Mouse (Mus musculus) intestine, embryonic 15.5 days (tissue): ENCODE data around the gene 3110009E18Rik. TPM values are rescaled to one million over a fixed set of nuclear protein-coding genes. Genes with fewer than 3 reads are reported as not detected.

Experiments used
- ATAC-seq: fragments of 200-750 bp; cut with Nextera tagmentation; 2 replicates; pipeline ENCODE4 v1.8.0; 2017; ENCODE audit warnings: moderate TSS enrichment, moderate library complexity
- H3K27ac ChIP-seq: fragments of 300-500 bp; sonication (generic); 2 replicates; pipeline ENCODE4 v1.5.1; 2015; ENCODE audit warnings: mild to moderate bottlenecking, inconsistent platforms
- H3K27me3 ChIP-seq: fragments of 300-500 bp; sonication (generic); replicated peaks from 2 replicates; pipeline ENCODE4 v1.6.1; 2015; ENCODE audit warnings: inconsistent platforms
- H3K36me3 ChIP-seq: fragments of 300-500 bp; sonication (generic); 2 replicates; pipeline ENCODE4 v1.6.1; 2015; ENCODE audit warnings: inconsistent platforms
- H3K4me1 ChIP-seq: fragments of 300-500 bp; sonication (generic); replicated peaks from 2 replicates; pipeline ENCODE4 v1.6.1; 2015; ENCODE audit warnings: inconsistent platforms
- H3K4me2 ChIP-seq: fragments of 300-500 bp; sonication (generic); replicated peaks from 2 replicates; pipeline ENCODE4 v1.6.1; 2015; ENCODE audit warnings: mild to moderate bottlenecking, inconsistent platforms
- H3K4me3 ChIP-seq: fragments of 300-500 bp; sonication (generic); replicated peaks from 2 replicates; pipeline ENCODE4 v1.5.1; 2015; ENCODE audit warnings: inconsistent platforms
- H3K9ac ChIP-seq: fragments of 300-500 bp; sonication (generic); 2 replicates; pipeline ENCODE4 v1.6.1; 2015; ENCODE audit warnings: inconsistent platforms
- H3K9me3 ChIP-seq: fragments of 300-500 bp; sonication (generic); 2 replicates; pipeline ENCODE4 v1.6.1; 2016; ENCODE audit warnings: inconsistent platforms
- WGBS: fragments of 180-500 bp; shearing (Covaris S2); methylation state at CpG from one replicate; pipeline ENCODE4 v1.1.7; 2015; 5-methylcytosine and 5-hydroxymethylcytosine counted together
- polyA plus RNA-seq: library from polyadenylated mRNA; unstranded; fragments of >200 nt; fragmentation: Nextera tagmentation; extraction: Ambion mirVana; gene quantifications from 2 replicates; pipeline ENCODE4 v1.2.1, GENCODE M21; 2015

3110009E18Rik gene
- polyA plus RNA-seq, 1 experiment from 2014 or later: 18.4 TPM

GRCm38 (mm10) chr1:120168016-120168415, 47.0 kb downstream of the 3110009E18Rik start:
- Histone ChIP-seq H3K4me3 (no peak overlapping the region), H3K27ac (no peak overlapping the region), H3K27me3 (no peaks in the 10 kb centered on the region), H3K36me3 (no peaks in the 10 kb centered on the region), H3K9me3 (no peaks in the 10 kb centered on the region), H3K9ac (no peak overlapping the region), H3K4me2 (no peak overlapping the region), H3K4me1 (no peaks in the 10 kb centered on the region)
- no peak for ATAC-seq
- 62% methylated on average over 4 of the region's 4 CpGs for WGBS

GRCm38 (mm10) chr1:120168674-120169073, 47.7 kb downstream of the 3110009E18Rik start:
- Histone ChIP-seq H3K27ac (no peak overlapping the region), H3K9me3 (no peaks in the 10 kb centered on the region), H3K27me3 (no peaks in the 10 kb centered on the region), H3K4me2 (no peak overlapping the region), H3K9ac (no peak overlapping the region), H3K36me3 (no peaks in the 10 kb centered on the region), H3K4me1 (no peaks in the 10 kb centered on the region), H3K4me3 (no peak overlapping the region)
- WGBS: 71% methylated on average over 7 of the region's 7 CpGs
- no peak for ATAC-seq

- H3K36me3 ChIP-seq: no peaks in the 10 kb centered on the region
- H3K9ac ChIP-seq: no peak overlapping the region
- H3K4me3 ChIP-seq: no peak overlapping the region
- no peaks in the 10 kb centered on the region for H3K4me1 ChIP-seq
- H3K27me3 ChIP-seq: no peaks in the 10 kb centered on the region
- H3K9me3 ChIP-seq: no peaks in the 10 kb centered on the region
- no peak overlapping the region for H3K27ac ChIP-seq
- H3K4me2 ChIP-seq: no peak overlapping the region
- no peak for ATAC-seq
- WGBS: 82% methylated on average over 7 of the region's 7 CpGs
Measured at GRCm38 (mm10) chr1:120170307-120170706, 49.3 kb downstream of the 3110009E18Rik start.

DNA sequence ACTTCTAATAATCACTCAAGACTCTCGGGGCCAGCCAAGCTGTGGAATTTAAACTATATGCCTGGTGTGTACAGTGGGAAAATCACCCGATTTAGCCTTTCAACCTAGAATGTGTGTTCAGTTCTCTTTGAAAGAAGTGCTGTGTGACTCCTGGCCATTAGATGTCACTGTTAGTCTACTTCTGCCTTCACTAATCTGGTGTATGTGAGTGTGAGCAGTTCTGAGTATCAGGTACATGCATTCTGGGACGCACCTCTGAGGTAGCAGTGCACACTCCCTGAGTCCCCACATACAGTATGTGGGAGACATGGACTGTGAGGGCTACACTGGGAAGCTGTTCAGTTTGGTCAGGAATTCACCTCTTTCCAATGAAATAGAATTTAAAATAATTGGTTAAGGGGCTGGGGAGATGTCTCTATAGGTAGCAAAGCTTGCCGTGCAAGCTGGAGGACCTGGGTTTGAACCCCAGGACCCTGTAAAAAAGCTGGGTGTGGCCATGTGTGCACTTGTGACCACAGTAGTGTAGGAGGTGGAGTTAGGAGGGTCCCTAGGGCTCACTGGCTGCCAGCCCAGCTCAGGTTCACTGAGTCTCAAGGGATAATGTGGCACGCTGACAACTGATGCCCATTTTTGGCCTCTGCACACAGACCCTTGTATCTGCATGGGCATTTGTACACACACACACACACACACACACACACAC, 51.0 kb downstream of the 3110009E18Rik start:
- Histone ChIP-seq H3K4me1 (no peaks in the 10 kb centered on the region), H3K9ac (no peak overlapping the region), H3K9me3 (no peaks in the 10 kb centered on the region), H3K27me3 (no peaks in the 10 kb centered on the region), H3K4me3 (no peak overlapping the region), H3K27ac (no peak overlapping the region), H3K4me2 (no peak overlapping the region), H3K36me3 (no peaks in the 10 kb centered on the region)
- ATAC-seq: peak; percentile 20; the same call in 1 of the 2 replicates
- 52% methylated on average over 5 of the region's 5 CpGs for WGBS

DNA sequence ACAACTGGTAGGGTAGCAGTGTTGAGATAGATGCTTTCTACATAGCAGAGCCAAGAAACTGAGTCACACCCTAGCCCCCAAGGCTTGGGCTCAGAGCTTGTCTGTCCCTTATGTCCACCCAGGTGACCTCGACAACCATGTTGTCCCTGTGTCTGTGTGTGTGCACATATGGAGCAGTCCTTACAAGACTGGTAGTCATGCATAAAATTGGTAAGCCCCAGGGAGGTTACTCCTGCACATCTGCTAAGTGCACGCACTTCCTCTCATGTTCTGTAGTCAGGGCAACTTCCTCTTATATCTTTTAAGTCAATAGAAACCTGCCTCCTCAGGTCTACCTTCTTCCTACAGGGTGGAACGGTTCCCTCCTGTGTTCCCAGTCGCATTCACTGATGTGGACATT, 54.0 kb downstream of the 3110009E18Rik start:
- Histone ChIP-seq H3K9ac (no peak overlapping the region), H3K4me3 (no peak overlapping the region), H3K4me2 (no peak overlapping the region), H3K27me3 (no peaks in the 10 kb centered on the region), H3K36me3 (no peaks in the 10 kb centered on the region), H3K27ac (no peak overlapping the region), H3K9me3 (no peaks in the 10 kb centered on the region), H3K4me1 (no peaks in the 10 kb centered on the region)
- 83% methylated on average over 4 of the region's 4 CpGs for WGBS
- ATAC-seq: no peak

DNA sequence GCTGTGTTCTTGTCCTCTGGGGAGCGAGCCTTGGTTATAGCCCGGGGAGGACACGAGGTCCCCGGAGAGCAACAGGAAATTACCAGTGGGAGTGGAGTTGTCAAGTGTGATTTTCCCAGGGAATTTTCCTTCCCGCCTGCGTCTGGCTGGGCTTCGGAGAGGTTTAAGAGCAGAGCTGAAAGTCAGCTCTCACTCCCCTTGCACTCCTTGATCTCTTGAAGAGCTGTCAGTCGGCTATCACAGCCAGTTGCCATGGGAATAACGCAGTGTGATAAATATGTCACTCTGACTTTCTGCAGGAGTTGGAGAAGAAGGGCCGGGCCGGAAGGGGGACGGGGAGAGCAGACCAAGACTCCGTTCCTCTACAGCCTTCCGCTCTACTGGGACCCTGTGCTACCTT, 55.3 kb downstream of the 3110009E18Rik start:
- Histone ChIP-seq H3K9me3 (no peaks in the 10 kb centered on the region), H3K27ac (no peak overlapping the region), H3K4me2 (no peak overlapping the region; the same call in 1 of the 2 replicates), H3K36me3 (no peaks in the 10 kb centered on the region), H3K27me3 (no peaks in the 10 kb centered on the region), H3K4me1 (no peaks in the 10 kb centered on the region), H3K4me3 (no peak overlapping the region), H3K9ac (no peak overlapping the region)
- 23% methylated on average over 14 of the region's 14 CpGs for whole genome bisulfite sequencing
- no peak for ATAC-seq

GRCm38 (mm10) chr1:120177141-120177540, 56.2 kb downstream of the 3110009E18Rik start:
- Histone ChIP-seq H3K4me3 (no peak overlapping the region), H3K4me2 (no peak overlapping the region), H3K27ac (no peak overlapping the region), H3K4me1 (no peaks in the 10 kb centered on the region), H3K9ac (no peak overlapping the region), H3K36me3 (no peaks in the 10 kb centered on the region), H3K27me3 (no peaks in the 10 kb centered on the region), H3K9me3 (no peaks in the 10 kb centered on the region)
- ATAC-seq: no peak
- 87% methylated on average over 8 of the region's 8 CpGs for WGBS

- no peak for ATAC-seq
- no peak overlapping the region for H3K9ac ChIP-seq
- H3K4me2 ChIP-seq: no peak overlapping the region
- WGBS: 63% methylated on average over 6 of the region's 6 CpGs
- no peak overlapping the region for H3K27ac ChIP-seq
- H3K9me3 ChIP-seq: no peaks in the 10 kb centered on the region
- no peaks in the 10 kb centered on the region for H3K27me3 ChIP-seq
- H3K4me1 ChIP-seq: no peaks in the 10 kb centered on the region
- H3K4me3 ChIP-seq: no peak overlapping the region
- H3K36me3 ChIP-seq: no peaks in the 10 kb centered on the region
Measured at GRCm38 (mm10) chr1:120186204-120186603, 65.2 kb downstream of the 3110009E18Rik start.

- no peak for ATAC-seq
- 74% methylated on average over 9 of the region's 9 CpGs for WGBS
- Histone ChIP-seq H3K27me3 (no peaks in the 10 kb centered on the region), H3K36me3 (no peaks in the 10 kb centered on the region), H3K4me1 (no peaks in the 10 kb centered on the region), H3K4me2 (no peak overlapping the region), H3K9ac (no peak overlapping the region), H3K9me3 (no peaks in the 10 kb centered on the region), H3K4me3 (no peak overlapping the region), H3K27ac (no peak overlapping the region)
Measured at GRCm38 (mm10) chr1:120186655-120187054, 65.7 kb downstream of the 3110009E18Rik start.

DNA sequence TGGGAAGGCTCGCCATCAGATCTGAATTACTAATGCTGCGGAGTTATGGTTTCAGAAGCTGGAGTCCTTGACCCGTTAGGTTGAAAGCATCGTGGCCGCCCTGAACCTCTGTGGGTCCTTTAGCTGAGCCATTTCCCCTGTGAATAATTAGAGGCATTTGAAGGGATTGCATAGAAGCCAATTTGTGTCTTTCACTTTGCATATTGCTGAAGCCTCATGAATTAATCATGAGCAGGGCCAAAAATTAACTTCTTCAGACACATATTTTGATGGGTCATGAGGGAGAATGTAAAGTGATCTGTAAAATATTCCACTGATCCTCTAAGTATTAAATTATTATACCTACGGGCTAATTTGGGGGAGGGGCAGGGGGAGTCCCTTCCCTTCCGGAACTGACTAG, 66.1 kb downstream of the 3110009E18Rik start:
- 82% methylated on average over 7 of the region's 7 CpGs for WGBS
- no peak for ATAC-seq

DNA sequence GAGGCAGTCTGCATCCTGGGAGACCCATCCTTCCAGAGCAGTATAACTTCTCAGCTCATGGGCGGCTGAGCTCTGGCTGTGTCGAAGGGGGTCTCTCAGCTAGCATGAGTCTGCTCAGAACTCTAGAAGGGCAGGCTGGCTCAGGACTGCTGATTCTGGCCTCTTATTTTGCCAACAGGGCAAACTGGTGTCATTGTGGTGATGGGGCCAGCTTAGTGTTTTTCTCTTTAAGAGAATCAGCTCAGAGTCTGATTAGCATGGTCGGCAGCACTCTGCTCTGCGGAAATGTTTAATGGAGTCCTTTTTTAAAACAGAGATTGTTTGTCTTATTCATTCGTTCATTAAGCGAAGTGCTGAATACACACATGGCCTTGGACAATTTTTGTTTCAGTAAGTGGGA, 68.2 kb downstream of the 3110009E18Rik start:
- WGBS: 84% methylated on average over 6 of the region's 6 CpGs
- Histone ChIP-seq H3K4me3 (no peak overlapping the region), H3K27me3 (no peaks in the 10 kb centered on the region), H3K9me3 (no peaks in the 10 kb centered on the region), H3K27ac (no peak overlapping the region), H3K9ac (no peak overlapping the region), H3K36me3 (no peaks in the 10 kb centered on the region), H3K4me1 (no peaks in the 10 kb centered on the region), H3K4me2 (no peak overlapping the region)
- ATAC-seq: no peak

More for the DNA sequence above, 66.1 kb downstream of the 3110009E18Rik start:
- no peak overlapping the region for H3K9ac ChIP-seq
- no peaks in the 10 kb centered on the region for H3K9me3 ChIP-seq
- no peaks in the 10 kb centered on the region for H3K36me3 ChIP-seq
- H3K27ac ChIP-seq: no peak overlapping the region
- no peaks in the 10 kb centered on the region for H3K4me1 ChIP-seq
- H3K27me3 ChIP-seq: no peaks in the 10 kb centered on the region
- no peak overlapping the region for H3K4me3 ChIP-seq
- no peak overlapping the region for H3K4me2 ChIP-seq

- Histone ChIP-seq H3K4me2 (no peak overlapping the region), H3K27me3 (no peaks in the 10 kb centered on the region), H3K4me1 (no peaks in the 10 kb centered on the region), H3K36me3 (no peaks in the 10 kb centered on the region), H3K27ac (no peak overlapping the region), H3K4me3 (no peak overlapping the region), H3K9ac (no peak overlapping the region), H3K9me3 (no peaks in the 10 kb centered on the region)
- WGBS: 88% methylated on average over 2 of the region's 2 CpGs
- ATAC-seq: no peak
Measured at GRCm38 (mm10) chr1:120190300-120190699, 69.3 kb downstream of the 3110009E18Rik start.

GRCm38 (mm10) chr1:120190946-120191345, 70.0 kb downstream of the 3110009E18Rik start:
- no peaks in the 10 kb centered on the region for H3K4me1 ChIP-seq
- WGBS: 66% methylated on average over 6 of the region's 6 CpGs
- no peaks in the 10 kb centered on the region for H3K27me3 ChIP-seq
- H3K9me3 ChIP-seq: no peaks in the 10 kb centered on the region
- no peak overlapping the region for H3K4me3 ChIP-seq
- H3K4me2 ChIP-seq: no peak overlapping the region
- no peak overlapping the region for H3K9ac ChIP-seq
- no peak for ATAC-seq
- no peaks in the 10 kb centered on the region for H3K36me3 ChIP-seq
- no peak overlapping the region for H3K27ac ChIP-seq
